Mouse (Mus musculus): ENCODE data around the gene Ptprf. TPM values are rescaled to one million over a fixed set of nuclear protein-coding genes. Genes with fewer than 3 reads are reported as not detected.

Ptprf gene
- total RNA-seq (2023) = 0.69 TPM in 1 of 4 replicates, not detected in the others

GRCm38 (mm10) chr4:118291231-118291630, at the start of gene Ptprf:
Gene Ptprf (minus strand): TSS chr4:118291405.

GRCm38 (mm10) chr4:118179467-118180300, 111.5 kb downstream of the Ptprf start, which contains the start of gene Kdm4a:
Gene Kdm4a (minus strand): TSS chr4:118180043.

Other genes with a start within 250 kb of the Ptprf start
- gene St3gal3, start 156.5 kb downstream of the Ptprf start, total RNA-seq (2023) = 17.1 to 21.7 TPM (median 19.8 TPM) in 4 replicates
- gene Kdm4a, start 111.4 kb downstream of the Ptprf start, total RNA-seq (2023) = 70.0 to 78.1 TPM (median 77.1 TPM) in 4 replicates
- gene Szt2, start 117.9 kb upstream of the Ptprf start, total RNA-seq (2023) = 84.2 to 93.2 TPM (median 90.2 TPM) in 4 replicates
- 51.9 to 61.6 TPM (median 57.3 TPM) in 4 replicates for gene Med8, start 117.9 kb upstream of the Ptprf start, total RNA-seq (2023)
- 39.4 to 45.7 TPM (median 45.6 TPM) in 4 replicates for gene Elovl1, start 136.7 kb upstream of the Ptprf start, total RNA-seq (2023)
- gene Cdc20, start 145.9 kb upstream of the Ptprf start, total RNA-seq (2023) = 3.7 to 6.4 TPM (median 4.2 TPM) in 4 replicates
- 0.34 to 0.37 TPM in 2 of 4 replicates, not detected in the others for gene Mpl, start 166.1 kb upstream of the Ptprf start, total RNA-seq (2023)
- not detected in 4 replicates for gene Tie1, start 198.7 kb upstream of the Ptprf start, total RNA-seq (2023)
- not detected in 4 replicates for gene 2610528J11Rik, start 235.6 kb upstream of the Ptprf start, total RNA-seq (2023)

All from B cell, adult 62 days (primary cell).